Mouse (Mus musculus): ENCODE data around the gene Cxcl12.

DNA sequence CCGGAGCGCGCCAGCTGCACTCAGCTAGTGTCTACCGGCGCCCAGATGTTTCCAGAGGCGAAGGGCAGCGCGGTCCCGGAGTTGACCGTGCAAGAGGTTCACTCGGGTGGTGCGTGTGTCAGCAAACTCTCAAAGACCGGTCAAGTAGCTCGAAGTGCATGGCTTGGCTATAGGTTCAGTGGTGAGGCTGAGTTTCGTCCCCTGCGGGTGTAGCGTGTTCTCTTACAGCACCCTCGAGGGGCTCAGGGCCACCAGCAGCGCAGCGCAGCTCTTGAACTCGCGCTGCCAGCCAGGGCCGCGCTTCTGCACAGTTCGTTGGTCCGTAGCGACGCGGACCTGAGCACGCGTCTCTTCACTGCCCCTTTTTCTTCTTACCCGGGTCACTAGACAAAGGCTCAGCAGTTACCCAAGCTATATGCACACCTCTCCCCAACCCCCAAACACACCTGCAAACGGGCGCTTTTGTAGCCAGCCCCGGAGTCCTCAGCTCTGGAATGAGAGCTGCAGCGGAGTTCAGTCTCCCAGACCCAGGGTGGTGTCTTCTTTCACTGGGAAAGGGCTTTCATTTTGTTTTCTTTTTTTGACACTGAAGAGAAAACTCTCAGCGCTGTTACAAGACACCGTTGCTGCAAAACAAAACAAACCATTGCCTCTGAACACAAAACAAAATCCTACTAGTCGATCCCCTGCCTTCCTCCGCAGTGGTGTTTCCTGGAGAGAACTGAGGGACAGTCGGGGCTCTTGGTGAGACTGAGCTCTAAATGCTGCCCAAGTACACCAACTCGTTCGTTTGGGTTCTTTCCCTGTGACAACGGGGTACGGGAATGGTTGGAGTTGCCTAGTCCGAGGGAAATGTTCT is 945 bp downstream of the Cxcl12 start:
- no peak for TF ChIP-seq CTCF (IDR thresholded peaks at IDR 0.05)
- no peak for TF ChIP-seq EP300 (IDR thresholded peaks at IDR 0.05)
